Mouse (Mus musculus) retina, adult 2 months (tissue): ENCODE results near the gene Rev1.
"Not testable (repeated sequence)": the region's sequence is repeated elsewhere in the genome, so short reads cannot be mapped to it uniquely, and the experiment has no call there.

ENCODE experiments used
- DNase-seq: peaks from one replicate; pipeline ENCODE4 v3.0.0-alpha.2; 2012; ENCODE audit warnings: low read depth, low spot score

Gene Rev1

DNA sequence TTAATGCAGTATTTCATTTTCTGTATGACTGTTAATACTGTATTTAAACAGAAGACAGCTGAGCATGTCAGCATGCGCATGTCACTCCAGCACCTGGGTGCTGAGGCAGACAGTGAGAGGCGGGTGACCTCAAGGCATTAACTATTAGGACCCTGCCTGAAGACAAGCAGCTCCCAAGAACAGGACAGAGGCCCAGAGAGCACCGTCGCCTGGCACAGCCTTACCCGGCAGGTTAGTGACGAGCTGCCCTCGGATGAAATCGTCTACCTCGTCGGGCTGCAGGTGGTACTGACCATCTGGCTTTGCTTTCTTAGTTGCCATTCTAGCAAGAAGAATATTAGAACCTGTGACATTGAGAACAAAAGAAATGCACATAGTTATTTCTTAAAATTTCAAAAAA is 62.3 kb downstream of the Rev1 start:
- no peak for DNase-seq

DNA sequence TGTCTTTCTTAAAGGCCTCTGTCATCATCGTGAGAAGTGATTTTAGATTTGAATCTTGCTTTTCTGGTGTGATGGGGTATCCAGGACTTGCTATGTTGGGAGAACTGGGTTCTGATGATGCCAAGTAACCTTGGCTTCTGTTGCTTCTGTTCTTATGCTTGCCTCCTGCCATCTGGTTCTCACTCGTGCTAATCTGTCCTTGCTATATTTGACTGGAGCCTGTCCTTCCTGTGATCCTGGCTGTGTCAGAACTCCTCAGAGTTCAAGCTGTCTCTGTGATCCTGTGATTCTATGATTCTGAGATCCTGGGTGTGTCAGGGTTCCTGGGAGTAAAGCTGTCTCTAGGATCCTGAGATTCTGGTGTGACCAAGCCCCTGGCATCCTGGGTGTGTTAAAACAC is 67.4 kb downstream of the Rev1 start:
- not testable (repeated sequence) for DNase-seq

DNA sequence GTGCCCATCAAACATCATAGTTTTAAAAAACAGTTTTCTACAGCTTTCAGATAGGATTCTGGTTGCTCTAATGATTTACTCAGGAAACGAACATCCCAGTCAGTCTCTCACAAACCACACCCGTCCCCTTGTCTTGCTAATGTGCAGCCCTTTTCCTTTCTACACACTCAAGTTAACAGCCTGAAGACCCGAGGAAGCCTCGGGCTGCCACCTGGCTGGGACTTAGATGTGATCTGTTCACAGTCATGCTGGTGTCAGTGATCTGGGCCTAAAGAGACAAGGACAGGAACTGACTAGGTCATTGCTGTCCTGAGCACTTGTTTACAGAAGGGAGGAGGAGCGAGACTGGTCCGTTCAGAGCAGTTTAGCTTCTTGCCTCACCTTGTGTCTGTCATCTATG is 71.2 kb downstream of the Rev1 start:
- no peak for DNase-seq

DNA sequence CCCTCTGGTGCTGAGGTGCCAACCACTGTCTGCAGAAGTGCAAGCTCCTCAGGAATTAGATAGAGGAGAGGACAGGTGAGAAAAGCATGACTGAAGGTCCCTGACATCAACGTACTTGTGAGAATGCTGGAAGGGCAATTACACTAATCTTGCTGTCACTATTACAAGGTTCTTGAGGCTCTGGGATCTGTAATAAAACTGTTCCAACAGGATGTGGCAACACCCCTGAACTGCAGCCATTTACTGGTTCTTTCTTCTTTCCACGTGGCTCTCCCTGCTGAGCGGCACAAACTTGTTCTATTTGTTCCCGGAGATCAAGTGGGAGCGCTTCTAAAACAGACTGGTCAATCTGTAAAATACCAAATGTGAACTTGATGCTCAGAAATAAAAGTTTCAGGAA is 74.4 kb downstream of the Rev1 start:
- no peak for DNase-seq

DNA sequence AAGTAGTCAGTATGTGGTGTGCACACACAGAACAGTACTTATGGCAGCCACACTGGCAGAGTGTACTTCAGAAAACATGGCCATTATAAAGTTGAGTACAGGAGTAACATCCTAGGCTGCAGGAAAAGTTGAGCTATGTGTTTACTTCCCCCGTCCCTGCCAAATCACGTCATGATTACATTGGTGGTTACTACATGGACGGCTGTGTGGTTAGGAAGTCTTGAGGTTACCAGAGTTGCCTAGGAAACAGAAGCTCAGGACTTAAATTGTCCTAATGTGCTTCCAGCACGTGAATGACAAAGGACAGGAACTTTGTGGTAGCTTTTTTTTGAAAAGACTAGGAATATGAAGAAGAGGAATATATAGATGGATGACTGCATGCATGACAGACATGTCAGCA is 80.0 kb downstream of the Rev1 start:
- no peak for DNase-seq

DNA sequence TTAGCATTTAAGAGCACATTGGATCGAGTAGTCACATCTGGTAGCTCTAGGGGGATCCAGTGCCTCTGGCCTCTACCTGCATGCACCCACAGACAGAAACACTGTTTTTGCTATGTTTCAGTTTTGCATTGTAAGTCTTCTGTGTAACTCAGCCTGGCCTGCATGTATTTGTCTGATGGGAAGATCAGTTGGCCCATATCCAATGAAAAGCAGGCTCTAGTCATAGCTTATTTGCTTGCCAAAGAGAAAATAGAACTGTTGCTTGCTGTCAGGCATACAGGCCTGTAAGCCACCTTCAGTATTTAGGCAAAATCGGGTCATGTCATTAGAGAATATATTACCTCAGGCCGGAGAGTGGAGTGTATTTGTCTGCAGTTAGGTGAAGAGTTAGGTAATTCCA is 81.5 kb downstream of the Rev1 start:
- no peak for DNase-seq

DNA sequence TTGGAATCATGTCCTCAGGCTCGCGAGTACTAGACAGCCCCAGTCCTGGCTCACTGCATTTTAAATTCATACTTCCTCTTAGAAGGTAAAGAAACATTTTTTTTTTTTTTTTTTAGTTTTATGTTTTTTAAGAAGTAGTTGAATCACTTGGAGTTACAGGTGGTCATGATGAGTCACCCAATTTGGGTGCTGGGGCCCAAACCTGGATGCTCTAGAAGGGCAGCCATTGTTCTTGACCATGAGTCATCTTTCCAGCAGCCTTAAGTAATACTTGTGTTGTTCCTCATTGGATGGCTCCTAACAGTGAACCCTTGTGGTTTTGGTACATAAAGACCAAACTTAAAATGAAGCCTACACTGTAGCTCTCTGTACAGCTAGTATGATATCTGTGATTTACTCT is 90.7 kb downstream of the Rev1 start:
- no peak for DNase-seq

DNA sequence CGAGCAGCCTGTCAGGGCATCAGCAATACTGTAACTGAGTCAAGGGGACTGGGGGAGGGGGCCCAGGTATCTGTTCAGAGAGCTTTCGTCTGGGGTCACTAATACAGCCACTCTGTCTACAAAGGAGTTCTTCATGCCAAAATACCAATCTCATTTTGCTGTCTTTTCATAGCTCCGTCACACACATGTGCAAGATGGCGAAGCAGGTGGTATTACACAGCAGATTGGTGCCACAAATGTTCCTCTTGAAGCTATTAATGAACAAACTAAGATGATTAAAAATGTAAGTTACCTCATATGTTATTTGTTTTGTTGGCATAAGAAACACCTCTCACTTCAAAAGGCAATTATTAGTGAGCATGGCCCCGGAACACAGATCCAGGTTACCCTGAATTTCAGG is 92.2 kb downstream of the Rev1 start:
- no peak for DNase-seq

DNA sequence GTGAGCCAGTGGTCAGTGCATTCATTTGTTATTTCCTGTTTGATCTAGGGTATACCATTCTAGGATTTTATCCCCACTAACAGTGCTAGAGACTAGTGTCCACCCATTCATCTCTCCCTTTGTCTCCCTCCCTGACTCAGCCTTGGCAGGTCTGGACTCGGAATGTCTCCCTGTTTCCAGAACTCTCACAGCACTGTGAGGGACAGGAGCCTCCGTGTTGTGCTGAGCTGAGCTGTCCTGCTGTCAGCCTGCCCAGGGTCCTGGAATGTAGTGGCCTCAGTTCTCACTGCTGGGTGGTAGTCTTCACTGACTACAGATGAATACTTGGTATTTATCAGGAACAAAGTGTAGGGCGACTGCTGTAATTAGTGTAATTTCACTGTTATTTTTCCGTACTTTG is 94.1 kb downstream of the Rev1 start:
- no peak for DNase-seq

DNA sequence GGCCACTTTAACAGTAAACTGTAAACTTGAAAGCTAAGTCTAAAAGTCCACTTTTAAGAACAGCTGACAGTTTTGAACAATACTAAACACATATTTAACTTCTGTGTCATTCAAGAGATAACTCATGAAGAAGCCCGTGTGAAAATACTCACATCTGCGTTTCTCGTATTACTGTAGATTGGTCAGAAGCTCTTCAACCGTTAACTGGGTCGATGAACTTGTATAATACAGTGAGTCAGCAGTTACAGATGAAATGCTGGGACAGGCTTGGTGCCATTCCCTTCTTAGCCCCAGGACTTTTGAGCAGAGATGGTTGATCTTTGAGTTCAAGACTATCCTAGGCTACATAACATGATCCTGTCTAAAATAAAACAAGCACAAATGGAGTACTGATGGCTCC is 98.2 kb downstream of the Rev1 start:
- DNase-seq, result no peak

DNA sequence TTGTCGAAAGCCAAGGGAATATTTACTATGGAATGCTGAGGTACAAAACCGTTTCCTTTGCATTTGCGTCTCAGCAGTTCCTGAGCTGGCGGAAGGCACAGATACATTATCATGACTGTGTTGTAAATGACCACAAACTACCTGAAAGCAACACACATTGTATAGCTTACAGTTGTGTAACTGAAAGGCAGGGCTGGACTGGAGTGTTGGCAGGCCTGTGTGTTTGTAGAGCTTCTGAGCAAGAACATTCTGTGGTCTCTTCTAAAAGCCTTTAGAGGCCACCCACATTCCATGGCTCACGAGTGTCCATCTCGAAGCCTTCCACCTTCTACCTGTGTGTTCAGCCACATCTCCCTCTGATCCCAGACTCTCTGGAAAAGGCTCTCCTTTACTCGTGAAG is 102.3 kb downstream of the Rev1 start:
- DNase-seq, result no peak

DNA sequence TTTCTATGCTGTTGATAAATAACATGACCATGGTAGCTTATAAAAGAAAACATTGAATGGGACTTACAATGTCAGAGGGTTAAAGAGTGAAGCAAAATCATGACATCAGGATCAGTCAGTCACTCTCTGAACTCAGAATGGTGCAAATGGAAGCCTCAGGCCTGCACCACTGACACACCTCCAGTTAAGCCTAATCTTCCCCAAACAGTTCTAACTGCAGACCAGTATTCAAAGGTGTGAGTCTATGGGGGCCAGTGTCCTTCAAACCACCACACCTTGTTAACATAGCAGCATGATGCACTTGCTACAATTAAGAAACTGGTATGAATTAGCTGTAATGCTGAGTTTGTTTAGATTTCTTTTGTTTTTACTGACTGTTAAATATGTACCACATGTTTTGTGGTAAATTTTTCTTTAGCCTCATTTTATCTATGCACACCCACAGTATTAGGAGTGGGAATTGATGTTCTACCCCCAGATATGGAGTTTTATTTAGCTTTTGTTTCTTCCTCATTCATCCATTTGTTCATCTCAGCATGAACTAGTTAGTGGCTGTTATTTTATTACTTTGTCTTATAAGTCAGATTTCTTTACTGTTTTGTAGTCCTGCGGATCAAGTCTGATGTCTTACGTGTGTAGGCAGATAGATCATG is 114.9 kb downstream of the Rev1 start:
- no peak for DNase-seq

DNA sequence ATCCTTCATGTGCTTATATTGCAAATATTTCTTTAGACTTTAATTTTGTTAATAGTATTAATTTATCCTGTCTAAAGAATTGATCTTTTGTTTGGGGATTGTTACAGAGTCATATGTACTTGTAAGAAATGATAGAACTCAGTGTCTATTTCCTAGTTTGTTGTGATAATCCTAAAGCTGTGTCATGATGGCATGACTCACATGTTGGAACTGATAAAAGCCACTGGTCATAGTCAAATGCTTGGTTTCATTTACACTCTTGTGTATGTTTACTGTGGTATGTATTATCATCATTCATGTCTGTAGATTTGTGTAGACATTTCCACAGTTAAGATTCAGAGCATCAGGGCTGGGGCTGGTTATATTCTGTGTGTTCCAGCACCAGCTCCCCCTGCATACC is 117.1 kb downstream of the Rev1 start:
- no peak for DNase-seq

DNA sequence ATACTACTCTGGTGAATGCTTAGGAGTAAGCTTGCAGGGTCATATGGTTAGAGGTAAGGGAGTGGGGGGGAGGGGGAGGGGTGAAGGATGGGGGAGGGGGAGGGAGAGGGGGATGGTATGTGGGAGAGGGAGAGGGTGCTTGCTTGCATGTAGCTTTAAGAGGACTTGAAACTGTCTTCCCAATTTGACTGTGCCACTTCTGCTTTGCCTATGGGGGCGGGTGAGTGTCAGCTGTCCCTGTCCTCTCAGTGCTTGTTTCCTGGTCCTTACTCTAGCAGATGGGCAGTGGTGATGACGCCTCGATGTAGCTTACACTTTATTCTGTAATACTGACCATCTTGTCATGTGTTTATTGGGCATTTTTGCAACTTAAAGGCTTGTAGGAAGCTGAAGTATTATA is 117.5 kb downstream of the Rev1 start:
- DNase-seq, result no peak

DNA sequence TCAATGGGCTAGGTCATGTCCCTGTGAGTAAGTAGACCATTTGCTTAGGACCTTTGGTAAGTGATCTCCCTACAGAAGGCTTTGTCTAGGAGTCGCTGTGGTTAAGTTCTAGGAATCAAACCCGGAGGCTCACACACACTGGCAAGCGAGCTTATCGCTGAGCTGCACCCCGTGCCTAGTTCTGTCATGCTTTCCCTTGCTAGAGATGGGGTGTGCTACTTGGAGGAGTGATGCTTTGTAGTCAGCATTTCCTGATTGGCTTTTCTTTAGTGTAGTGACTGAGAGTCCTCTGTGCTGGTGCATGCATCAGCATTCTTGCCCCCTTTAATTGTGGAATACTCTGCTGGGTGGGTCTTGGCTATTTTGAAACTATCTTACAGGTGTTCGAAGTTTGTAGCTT is 118.0 kb downstream of the Rev1 start:
- DNase-seq, result no peak

DNA sequence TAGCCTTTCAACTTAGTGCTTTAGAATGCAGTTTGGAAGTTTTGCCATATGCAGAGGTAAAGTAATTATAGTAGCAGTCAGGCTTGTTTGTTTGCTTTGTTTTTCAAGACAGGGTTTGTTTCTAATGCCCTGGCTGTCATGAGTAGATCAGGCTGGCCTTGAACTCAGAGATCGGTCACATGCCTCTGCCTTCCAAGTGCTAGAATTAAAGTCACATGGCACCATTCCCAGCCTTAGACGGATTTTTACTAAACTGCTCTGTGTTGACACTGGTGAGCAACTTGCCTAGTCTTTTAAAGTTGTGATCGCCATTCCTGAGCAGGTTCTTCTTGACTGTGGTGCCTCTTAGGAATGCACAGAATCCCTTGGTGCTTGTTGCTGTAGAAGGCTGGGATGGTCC is 122.9 kb downstream of the Rev1 start:
- DNase-seq, result no peak

DNA sequence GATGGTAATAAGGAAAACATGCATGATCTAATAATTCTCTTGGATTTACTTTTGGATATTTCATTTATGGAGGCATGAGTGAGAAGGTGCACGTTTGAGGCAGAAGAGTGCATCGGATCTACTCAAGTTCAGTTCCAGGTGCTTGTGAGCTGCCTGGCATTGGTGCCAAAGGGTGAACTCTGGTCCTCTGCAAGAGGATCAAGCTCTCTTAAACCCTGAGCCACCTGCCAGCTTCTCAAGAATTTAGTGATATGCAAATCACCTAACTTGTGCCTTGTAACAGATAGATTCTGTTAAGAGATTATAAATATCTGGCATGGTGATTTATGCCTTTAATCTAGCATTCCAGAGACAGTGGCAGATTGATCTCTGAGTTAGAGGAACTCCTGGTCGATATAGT is 126.6 kb downstream of the Rev1 start:
- DNase-seq, result no peak
